In the genomic region with DNA sequence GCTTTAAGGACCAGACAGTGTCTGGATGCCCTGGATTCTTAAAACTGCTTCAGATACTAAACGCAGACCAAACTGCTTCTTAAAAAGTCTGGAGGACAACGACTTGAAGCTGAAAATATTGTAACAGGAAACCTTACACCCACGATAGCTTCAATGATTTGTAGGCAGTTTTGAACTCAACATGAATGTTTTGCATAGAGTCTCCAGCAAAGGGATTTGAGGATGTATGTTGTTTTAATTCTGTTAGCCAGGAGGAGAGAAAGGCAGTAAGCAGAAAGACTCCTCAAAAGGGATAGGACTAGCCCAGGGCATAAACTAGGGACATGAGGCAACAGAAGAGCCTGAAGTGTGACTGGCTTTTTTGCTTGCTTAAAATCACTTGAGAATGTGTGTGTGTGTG, we compare ENCODE assay signal across 27 mouse cellular contexts. TPM values are rescaled to one million over a fixed set of nuclear protein-coding genes. Genes with fewer than 3 reads are reported as not detected.
DNase-seq lines count a peak whose midpoint lies in the region; ATAC-seq and TF ChIP-seq lines count a peak whose summit lies in the region.
"Had no signal": no experiment of that assay in that cellular context is flagged by ENCODE, and none has a peak within 500 bp of the region (broad histone marks: within the 10 kb centered on the region; RNA-seq: fewer than 3 reads in every experiment).

No protein-coding gene starts in this region.

- no peak for TF ChIP-seq CTCF in midbrain, postnatal 0 days (IDR thresholded peaks at IDR 0.05)

- ATAC-seq in frontal cortex, adult (ENCODE audit: low TSS enrichment): peak; percentile 38; the same call in 1 of the 2 replicates
- ATAC-seq in kidney, embryonic 15.5 days (replicated peaks; ENCODE audit: low FRiP score): no peak
- ATAC-seq in midbrain, embryonic 11.5 days (ENCODE audit: low FRiP score): no peak
- ATAC-seq in midbrain, postnatal 0 days (ENCODE audit: low FRiP score): no peak
- ATAC-seq in megakaryocyte progenitor cell, adult 5-6 weeks (replicated peaks; ENCODE audit: poor library complexity): no peak
- ATAC-seq: activated CD4-positive, CD25-positive, alpha-beta regulatory T cell, adult 4 months; forebrain, embryonic 14.5 days; forebrain, postnatal 0 days; intestine, embryonic 15.5 days had no signal

- H3K9ac ChIP-seq in kidney, embryonic 15.5 days: no peak overlapping the region
- no peak overlapping the region for H3K9ac ChIP-seq in midbrain, embryonic 11.5 days (ENCODE audit: low read length)
- no peak overlapping the region for H3K9ac ChIP-seq in midbrain, postnatal 0 days (replicated peaks; ENCODE audit: low read length, poor library complexity, severe bottlenecking)
- H3K9ac ChIP-seq: embryonic facial prominence, embryonic 13.5 days; forebrain, postnatal 0 days; hindbrain, embryonic 12.5 days; hindbrain, embryonic 15.5 days; intestine, embryonic 15.5 days had no signal

- H3K27ac ChIP-seq in kidney, embryonic 15.5 days: peak overlapping the region; percentile 33
- no peak overlapping the region for H3K27ac ChIP-seq in midbrain, embryonic 11.5 days (ENCODE audit: low read depth, low read length)
- no peak overlapping the region; the same call in 1 of the 2 replicates for H3K27ac ChIP-seq in midbrain, postnatal 0 days (ENCODE audit: low read depth, low read length)
- H3K27ac ChIP-seq: embryonic facial prominence, embryonic 10.5 days; embryonic facial prominence, embryonic 13.5 days; forebrain, embryonic 10.5 days; heart, adult 2 months; heart, embryonic 10.5 days; hindbrain, embryonic 12.5 days; hindbrain, embryonic 15.5 days; intestine, embryonic 15.5 days had no signal

- no peaks in the 10 kb centered on the region for H3K36me3 ChIP-seq in kidney, embryonic 15.5 days
- no peaks in the 10 kb centered on the region for H3K36me3 ChIP-seq in midbrain, embryonic 11.5 days (ENCODE audit: control insufficient read depth, insufficient read depth, low read length)
- H3K36me3 ChIP-seq in midbrain, postnatal 0 days (ENCODE audit: insufficient read depth, low read length): no peaks in the 10 kb centered on the region
- H3K36me3 ChIP-seq: embryonic facial prominence, embryonic 10.5 days; embryonic facial prominence, embryonic 13.5 days; forebrain, embryonic 10.5 days; heart, embryonic 10.5 days; hindbrain, embryonic 12.5 days; hindbrain, embryonic 15.5 days; intestine, embryonic 15.5 days had no signal

- WGBS in kidney, embryonic 15.5 days: 21% methylated on average over 3 of the region's 3 CpGs
- 83% methylated on average over 3 of the region's 3 CpGs for whole genome bisulfite sequencing in midbrain, embryonic 11.5 days
- 82% methylated on average over 3 of the region's 3 CpGs for WGBS in midbrain, postnatal 0 days

- H3K27me3 ChIP-seq in kidney, embryonic 15.5 days: no peaks in the 10 kb centered on the region
- H3K27me3 ChIP-seq in midbrain, embryonic 11.5 days (ENCODE audit: control insufficient read depth, insufficient read depth, low read length): no peaks in the 10 kb centered on the region
- H3K27me3 ChIP-seq in midbrain, postnatal 0 days (ENCODE audit: insufficient read depth, low read length): no peaks in the 10 kb centered on the region
- H3K27me3 ChIP-seq: embryonic facial prominence, embryonic 13.5 days; hindbrain, embryonic 12.5 days; hindbrain, embryonic 15.5 days; intestine, embryonic 15.5 days had no signal

- no peak overlapping the region for H3K4me3 ChIP-seq in kidney, embryonic 15.5 days (replicated peaks)
- no peak overlapping the region for H3K4me3 ChIP-seq in midbrain, embryonic 11.5 days (ENCODE audit: low read depth, low read length)
- H3K4me3 ChIP-seq in midbrain, postnatal 0 days (ENCODE audit: low read depth, low read length): no peak overlapping the region
- H3K4me3 ChIP-seq: embryonic facial prominence, embryonic 10.5 days; embryonic facial prominence, embryonic 13.5 days; forebrain, embryonic 10.5 days; heart, adult 2 months; heart, embryonic 10.5 days; hindbrain, embryonic 12.5 days; hindbrain, embryonic 15.5 days; intestine, embryonic 15.5 days had no signal

- DNase-seq in frontal cortex, postnatal 14 days (ENCODE audit: low spot score in 2 of 2): no peak
- DNase-seq in kidney, adult 8-10 months: no peak
- DNase-seq in midbrain, embryonic 11.5 days (ENCODE audit: low spot score, missing footprints): peak; percentile 76
- no peak for DNase-seq in midbrain, postnatal 0 days (ENCODE audit: low spot score)
- peak; percentile 36 for DNase-seq in induced T-regulatory cell, adult 2 months (ENCODE audit: low read depth)
- DNase-seq: adrenal gland, adult 8-10 months; adrenal gland, postnatal 25 days; cerebellum, adult 11-12 months; cerebellum, adult 8-10 months; cerebellum, postnatal 10 days; cerebellum, postnatal 36 days; embryo, embryonic 11 days; forebrain, postnatal 0 days; gastrocnemius, postnatal 25 days; heart, adult 2 months had no signal

- H3K4me2 ChIP-seq in kidney, embryonic 15.5 days: no peak overlapping the region
- no peak overlapping the region for H3K4me2 ChIP-seq in midbrain, embryonic 11.5 days
- no peak overlapping the region for H3K4me2 ChIP-seq in midbrain, postnatal 0 days (ENCODE audit: low read depth, low read length, poor library complexity, severe bottlenecking)
- H3K4me2 ChIP-seq: embryonic facial prominence, embryonic 13.5 days; hindbrain, embryonic 12.5 days; hindbrain, embryonic 15.5 days; intestine, embryonic 15.5 days had no signal

- 0 out of 2 replicates have a peak, but pooled peaks cover 5% of the 10 kb centered on the region for H3K4me1 ChIP-seq in kidney, embryonic 15.5 days
- H3K4me1 ChIP-seq in midbrain, embryonic 11.5 days (ENCODE audit: control insufficient read depth, insufficient read depth, low read length): no peaks in the 10 kb centered on the region
- H3K4me1 ChIP-seq in midbrain, postnatal 0 days (ENCODE audit: insufficient read depth, low read length): no peaks in the 10 kb centered on the region
- H3K4me1 ChIP-seq: hindbrain, embryonic 12.5 days; hindbrain, embryonic 15.5 days; intestine, embryonic 15.5 days had no signal

- H3K9me3 ChIP-seq in kidney, embryonic 15.5 days (replicated peaks): 0 out of 2 replicates have a peak, but pooled peaks cover 6% of the 10 kb centered on the region
- H3K9me3 ChIP-seq in midbrain, embryonic 11.5 days (ENCODE audit: control insufficient read depth, low read length): 0 out of 2 replicates have a peak, but pooled peaks cover 3% of the 10 kb centered on the region
- no peaks in the 10 kb centered on the region for H3K9me3 ChIP-seq in midbrain, postnatal 0 days (ENCODE audit: low read length)
- H3K9me3 ChIP-seq: embryonic facial prominence, embryonic 13.5 days; heart, embryonic 10.5 days; hindbrain, embryonic 15.5 days; intestine, embryonic 15.5 days had no signal

RNA-seq across cellular contexts. Expression of a gene that starts 25.6 kb away (rescaled TPM):
- 9.2 and 9.8 TPM in 2 replicates for polyA plus RNA-seq in kidney, embryonic 15.5 days (2015; fragmentation: Nextera tagmentation; extraction: Ambion mirVana)
- 3.2 and 3.4 TPM in 2 replicates for polyA plus RNA-seq in midbrain, embryonic 11.5 days (2014; fragmentation: Nextera tagmentation; extraction: Ambion mirVana)
- 2.3 and 4.0 TPM in 2 replicates for total RNA-seq in midbrain, postnatal 0 days (2014; rRNA removed)
- polyA plus RNA-seq in midbrain, postnatal 0 days (2015; fragmentation: Nextera tagmentation; extraction: Ambion mirVana): 1.3 and 1.9 TPM in 2 replicates
- 79.2 and 99.7 TPM in 2 replicates for total RNA-seq in megakaryocyte progenitor cell, adult 5-6 weeks (2015)
- 129 and 154 TPM in 2 replicates for total RNA-seq in megakaryocyte progenitor cell, adult 5-6 weeks (2017)

RNA-seq across cellular contexts. Expression of a gene that starts 58.0 kb away (rescaled TPM):
- polyA plus RNA-seq in kidney, embryonic 15.5 days (2015; fragmentation: Nextera tagmentation; extraction: Ambion mirVana): 0.74 and 0.78 TPM in 2 replicates
- 0.01 and 0.08 TPM in 2 replicates for polyA plus RNA-seq in midbrain, embryonic 11.5 days (2014; fragmentation: Nextera tagmentation; extraction: Ambion mirVana)
- 0.11 and 0.24 TPM in 2 replicates for total RNA-seq in midbrain, postnatal 0 days (2014; rRNA removed)
- 0.04 and 0.05 TPM in 2 replicates for polyA plus RNA-seq in midbrain, postnatal 0 days (2015; fragmentation: Nextera tagmentation; extraction: Ambion mirVana)
- not detected in 2 replicates for total RNA-seq in megakaryocyte progenitor cell, adult 5-6 weeks (2015)
- not detected in 2 replicates for total RNA-seq in megakaryocyte progenitor cell, adult 5-6 weeks (2017)
- polyA plus RNA-seq: activated CD4-positive, CD25-positive, alpha-beta regulatory T cell, adult 4 months had no signal

Comparison
In these comparisons a context has a peak if more than half of its experiments do, and no peak if none do; other contexts are left out.
1. DNase-seq: peak in midbrain, embryonic 11.5 days (single experiment) and induced T-regulatory cell, adult 2 months (single experiment); none in frontal cortex, postnatal 14 days (0 of 2), kidney, adult 8-10 months (0 of 2) and midbrain, postnatal 0 days (single experiment).